Mouse (Mus musculus) E14TG2a.4 (cell line): ENCODE data around the gene Onecut3.
A peak's percentile ranks its signal among the peaks of the same experiment; 100 is the strongest.

Experiments used
- H3K27me3 ChIP-seq: 2 replicates; pipeline ENCODE4 v1.6.1; 2014; ENCODE audit warnings: low read length, control low read depth; ENCODE audit not compliant: insufficient read depth
- H3K36me3 ChIP-seq: 2 replicates; pipeline ENCODE4 v1.6.1; 2014; ENCODE audit warnings: low read length, control low read depth; ENCODE audit not compliant: insufficient read depth
- H3K4me1 ChIP-seq: replicated peaks from 2 replicates; pipeline ENCODE4 v1.6.1; 2014; ENCODE audit warnings: low read depth, low read length, control low read depth
- H3K4me3 ChIP-seq: replicated peaks from 2 replicates; pipeline ENCODE4 v1.5.1; 2014; ENCODE audit warnings: mild to moderate bottlenecking, low read length
- H3K9me3 ChIP-seq: 2 replicates; pipeline ENCODE4 v1.6.1; 2014; ENCODE audit warnings: low read length, control low read depth
- CTCF ChIP-seq: conservative IDR thresholded peaks from 2 replicates; pipeline ENCODE4 v1.5.1; 2014; ENCODE audit warnings: low read length
- NANOG ChIP-seq: IDR thresholded peaks from 2 replicates; pipeline ENCODE4 v1.6.1; 2014; ENCODE audit warnings: borderline replicate concordance, low read length, mixed read lengths
- POU5F1 ChIP-seq: IDR thresholded peaks from 2 replicates; pipeline ENCODE4 v1.6.1; 2014; ENCODE audit warnings: low read length, borderline replicate concordance

Gene Onecut3

DNA sequence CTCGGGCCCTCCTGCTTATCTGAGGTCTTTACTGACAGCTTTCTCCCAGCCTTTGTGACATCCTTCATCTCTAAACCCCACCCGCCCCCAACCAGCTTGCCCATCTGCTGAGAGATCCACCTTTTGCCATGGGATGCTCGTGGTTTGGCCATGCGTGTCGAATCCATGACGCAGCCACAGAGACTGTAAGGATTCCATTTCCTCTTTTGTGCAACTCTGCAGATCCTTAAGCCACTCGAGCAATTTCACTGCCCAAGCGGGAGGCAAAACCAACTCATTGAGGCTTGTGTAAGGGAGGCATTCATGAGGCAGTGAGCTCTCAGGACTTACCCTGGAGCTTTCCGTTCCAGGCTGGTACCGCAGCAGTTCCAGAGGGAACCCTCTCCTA is 15.6 kb downstream of the Onecut3 start:
- TF ChIP-seq POU5F1: no peak
- no peak for TF ChIP-seq CTCF
- TF ChIP-seq NANOG: no peak
- Histone ChIP-seq H3K36me3 (no peaks in the 10 kb centered on the region), H3K4me1 (peaks cover 55% of the 10 kb centered on the region)

DNA sequence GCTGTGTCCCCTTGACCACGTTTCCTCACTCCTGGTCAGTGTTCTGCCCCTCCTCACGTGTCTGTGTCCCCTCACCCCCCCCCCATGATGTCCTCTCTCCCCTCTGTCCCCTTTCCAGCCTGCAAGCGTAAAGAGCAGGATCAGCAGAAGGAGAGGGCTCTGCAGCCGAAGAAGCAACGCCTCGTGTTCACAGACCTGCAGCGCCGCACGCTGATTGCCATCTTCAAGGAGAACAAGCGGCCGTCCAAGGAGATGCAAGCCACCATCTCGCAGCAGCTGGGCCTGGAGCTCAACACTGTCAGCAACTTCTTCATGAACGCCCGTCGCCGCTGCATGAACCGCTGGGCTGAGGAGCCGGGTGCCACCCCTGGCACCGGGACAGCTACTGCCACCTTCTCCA is 19.1 kb downstream of the Onecut3 start:
- no peak for TF ChIP-seq NANOG
- no peak for TF ChIP-seq CTCF
- TF ChIP-seq POU5F1: no peak
- H3K36me3 ChIP-seq: no peaks in the 10 kb centered on the region
- peak overlapping the region; percentile 45; the same call in 1 of the 2 replicates for H3K4me3 ChIP-seq
- peaks cover 38% of the 10 kb centered on the region for H3K4me1 ChIP-seq
- H3K9me3 ChIP-seq: no peaks in the 10 kb centered on the region
- H3K27me3 ChIP-seq: peaks cover 71% of the 10 kb centered on the region

More for the DNA sequence above, 15.6 kb downstream of the Onecut3 start:
- Histone ChIP-seq H3K9me3 (no peaks in the 10 kb centered on the region), H3K27me3 (peaks cover 76% of the 10 kb centered on the region), H3K4me3 (no peak overlapping the region)

DNA sequence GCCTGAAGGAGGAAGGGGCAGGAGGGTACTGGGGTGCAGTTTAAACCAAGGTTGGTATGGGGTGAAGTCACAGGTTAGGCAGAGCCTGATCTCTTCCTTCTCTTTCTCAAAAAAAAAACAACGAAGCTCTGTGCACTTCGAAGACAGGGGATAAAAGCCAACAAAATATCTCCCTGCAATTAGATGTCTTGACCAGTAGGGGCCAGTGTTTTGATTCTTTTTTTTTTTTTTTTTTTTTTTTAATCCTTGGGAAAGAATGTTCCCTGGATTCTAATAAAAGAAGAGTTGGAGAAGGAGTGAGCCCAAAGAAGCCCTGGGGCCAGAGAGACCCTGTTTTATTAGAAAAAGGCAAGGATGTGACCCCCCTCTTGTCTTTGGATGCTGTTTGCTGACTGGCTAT is 24.7 kb downstream of the Onecut3 start:
- TF ChIP-seq CTCF: peak; percentile 88
- TF ChIP-seq POU5F1: no peak
- peaks cover 27% of the 10 kb centered on the region for H3K27me3 ChIP-seq

DNA sequence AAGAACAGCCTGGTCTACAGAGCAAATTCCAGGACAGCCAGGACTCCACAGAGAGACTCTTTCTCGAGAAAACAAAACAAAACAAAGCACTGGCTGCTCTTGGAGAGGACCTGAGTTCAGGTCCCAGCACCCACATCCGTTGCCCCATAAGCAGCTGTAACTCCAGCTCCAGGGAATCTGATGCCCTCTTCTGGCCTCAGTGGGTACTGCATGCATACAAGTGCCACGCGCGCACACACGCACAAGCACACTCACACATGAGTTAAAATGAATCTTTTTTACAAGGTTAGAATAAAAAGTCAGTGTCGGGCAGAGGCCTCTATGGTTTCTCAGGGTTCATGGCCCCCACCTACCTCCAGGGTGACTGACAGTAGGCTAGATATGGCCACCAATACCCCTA is 28.7 kb downstream of the Onecut3 start:
- Histone ChIP-seq H3K9me3 (no peaks in the 10 kb centered on the region), H3K36me3 (peaks cover 32% of the 10 kb centered on the region), H3K4me1 (peaks cover 47% of the 10 kb centered on the region), H3K4me3 (no peak overlapping the region), H3K27me3 (peaks cover 16% of the 10 kb centered on the region)
- TF ChIP-seq CTCF (peak; percentile 75), POU5F1 (no peak), NANOG (no peak)

More for the DNA sequence above, 24.7 kb downstream of the Onecut3 start:
- peaks cover 25% of the 10 kb centered on the region for H3K36me3 ChIP-seq
- H3K4me3 ChIP-seq: no peak overlapping the region
- no peaks in the 10 kb centered on the region for H3K9me3 ChIP-seq
- H3K4me1 ChIP-seq: peaks cover 18% of the 10 kb centered on the region

DNA sequence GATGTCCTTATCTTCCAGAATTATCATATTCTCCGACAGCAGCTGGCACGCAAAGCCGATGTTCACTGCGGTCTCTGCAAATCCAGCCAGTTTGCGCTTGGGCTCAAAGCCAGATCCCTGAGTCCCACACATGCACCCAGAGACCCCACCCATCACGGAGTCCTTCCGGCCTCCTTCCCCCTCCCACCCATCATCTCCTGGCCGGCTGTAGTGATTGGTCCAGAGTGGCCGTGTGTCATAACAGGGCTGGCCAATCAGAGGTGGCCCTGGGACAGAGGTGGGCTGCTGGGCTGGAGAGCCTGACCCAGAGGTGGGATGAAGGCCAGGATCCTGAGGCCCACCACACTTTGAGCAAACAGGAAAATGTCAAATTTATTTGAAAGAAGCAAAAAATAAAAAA is 31.5 kb downstream of the Onecut3 start:
- Histone ChIP-seq H3K4me3 (peak overlapping the region; percentile 69), H3K9me3 (no peaks in the 10 kb centered on the region), H3K27me3 (peaks cover 13% of the 10 kb centered on the region), H3K4me1 (peaks cover 57% of the 10 kb centered on the region), H3K36me3 (peaks cover 19% of the 10 kb centered on the region)
- no peak for TF ChIP-seq CTCF
- TF ChIP-seq NANOG: no peak
- TF ChIP-seq POU5F1: no peak

DNA sequence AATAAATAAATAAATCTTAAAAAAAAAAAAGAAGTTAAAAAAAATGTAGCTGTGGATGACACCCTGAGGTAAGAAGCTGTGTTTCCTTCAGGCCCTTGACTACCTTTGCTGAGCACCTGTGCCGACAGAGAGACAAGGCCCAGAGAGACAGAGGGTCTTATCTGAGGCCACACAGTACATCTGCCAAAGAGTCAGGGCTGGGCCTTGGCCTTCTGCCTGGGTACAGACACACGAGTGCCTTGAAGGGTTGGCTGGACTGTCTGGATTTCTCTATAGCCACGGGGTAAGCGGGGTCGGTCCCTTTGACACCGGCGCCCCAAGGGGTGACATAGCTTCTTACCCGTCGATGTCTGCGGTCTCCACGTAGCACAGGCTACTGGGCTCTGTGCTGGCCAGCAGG is 38.1 kb downstream of the Onecut3 start:
- no peak overlapping the region for H3K4me3 ChIP-seq
- H3K4me1 ChIP-seq: peaks cover 60% of the 10 kb centered on the region
- no peaks in the 10 kb centered on the region for H3K36me3 ChIP-seq
- H3K27me3 ChIP-seq: peaks cover 18% of the 10 kb centered on the region
- TF ChIP-seq NANOG (no peak), POU5F1 (no peak), CTCF (no peak)
- H3K9me3 ChIP-seq: no peaks in the 10 kb centered on the region

DNA sequence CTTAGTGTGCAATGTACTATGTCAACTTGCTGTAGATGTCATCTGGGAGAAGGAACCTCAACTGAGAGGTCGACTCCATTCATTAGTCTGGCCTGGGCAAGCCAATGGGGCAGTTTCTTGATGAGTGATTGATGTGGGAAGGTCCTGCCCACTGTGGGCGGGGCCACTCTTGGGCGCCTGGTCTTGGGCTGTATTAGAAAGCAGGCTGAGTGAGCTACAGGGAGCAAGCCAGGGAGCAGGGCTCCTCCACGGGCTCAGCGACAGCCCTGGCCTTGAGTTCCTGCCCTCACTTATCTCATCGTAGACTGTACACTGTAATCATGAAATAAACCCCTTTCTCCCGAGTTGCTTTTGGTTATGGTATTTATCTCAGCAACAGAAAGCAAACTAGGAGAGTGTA is 39.1 kb downstream of the Onecut3 start:
- no peaks in the 10 kb centered on the region for H3K36me3 ChIP-seq
- H3K27me3 ChIP-seq: peaks cover 12% of the 10 kb centered on the region
- TF ChIP-seq CTCF (no peak), POU5F1 (no peak), NANOG (no peak)
- H3K4me1 ChIP-seq: peaks cover 60% of the 10 kb centered on the region
- no peak overlapping the region for H3K4me3 ChIP-seq
- no peaks in the 10 kb centered on the region for H3K9me3 ChIP-seq

DNA sequence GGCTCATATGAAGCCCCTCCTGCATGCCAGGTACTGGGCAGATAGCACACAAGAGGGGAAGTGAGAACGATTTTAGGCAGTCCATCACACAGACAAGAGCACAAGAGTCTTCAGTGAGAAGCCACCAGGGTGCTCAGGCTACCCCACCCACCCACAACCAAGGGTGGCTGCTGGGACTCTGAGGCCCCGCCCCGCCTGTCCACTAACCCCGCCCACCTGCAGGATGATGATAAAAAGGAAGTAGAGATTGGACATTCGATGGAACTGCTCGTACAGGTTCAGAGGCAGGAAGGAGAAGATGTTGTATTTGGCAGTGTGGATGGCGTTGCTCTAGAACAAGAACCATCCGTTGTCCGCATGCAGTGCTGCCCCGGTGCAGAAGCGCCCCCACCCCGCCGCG is 40.4 kb downstream of the Onecut3 start:
- Histone ChIP-seq H3K36me3 (no peaks in the 10 kb centered on the region), H3K27me3 (peaks cover 12% of the 10 kb centered on the region), H3K9me3 (no peaks in the 10 kb centered on the region), H3K4me1 (peaks cover 55% of the 10 kb centered on the region), H3K4me3 (peak overlapping the region; percentile 74)
- no peak for TF ChIP-seq POU5F1
- no peak for TF ChIP-seq NANOG
- no peak for TF ChIP-seq CTCF

DNA sequence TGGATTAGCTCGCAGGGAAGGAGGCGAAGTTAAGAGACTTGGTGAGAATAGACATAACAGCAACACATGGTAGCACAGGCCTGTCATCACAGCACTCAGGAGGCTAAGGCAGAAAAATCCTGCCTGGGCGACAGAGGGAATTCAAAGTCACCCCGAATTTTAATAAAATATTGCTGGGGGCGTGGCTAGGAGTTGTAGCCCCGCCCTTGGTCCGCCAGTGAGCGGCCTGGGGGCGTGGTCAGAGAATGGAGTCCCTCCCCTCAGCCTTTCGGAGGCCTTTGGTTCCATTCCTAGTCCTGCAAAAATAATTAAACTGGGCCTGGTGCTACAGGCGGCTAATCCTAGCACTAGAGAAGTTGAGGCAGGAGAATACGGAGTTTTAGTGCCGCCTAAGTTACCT is 41.1 kb downstream of the Onecut3 start:
- TF ChIP-seq POU5F1 (no peak), CTCF (no peak), NANOG (no peak)
- H3K27me3 ChIP-seq: peaks cover 12% of the 10 kb centered on the region
- H3K36me3 ChIP-seq: 0 out of 2 replicates have a peak, but pooled peaks cover 4% of the 10 kb centered on the region
- H3K9me3 ChIP-seq: no peaks in the 10 kb centered on the region
- peaks cover 62% of the 10 kb centered on the region for H3K4me1 ChIP-seq
- H3K4me3 ChIP-seq: peak overlapping the region; percentile 74
